Mouse (Mus musculus) embryo, embryonic 9.5 days (tissue): ENCODE measurements around the gene Cldn10.

Source experiments
- DNase-seq: peaks from one replicate; pipeline ENCODE4 v3.0.0-alpha.2; 2017; ENCODE audit errors: extremely low spot score

Cldn10 gene

GRCm38 (mm10) chr14:118827283-118827904 is 39.7 kb downstream of the Cldn10 start:
- DNase-seq: peak; percentile 56

GRCm38 (mm10) chr14:118829331-118830095 is 41.8 kb downstream of the Cldn10 start:
- no peak for DNase-seq

- DNase-seq: no peak
Measured at GRCm38 (mm10) chr14:118831597-118831996, 43.9 kb downstream of the Cldn10 start.

GRCm38 (mm10) chr14:118833241-118833640 is 45.5 kb downstream of the Cldn10 start:
- no peak for DNase-seq

GRCm38 (mm10) chr14:118834313-118834712 is 46.6 kb downstream of the Cldn10 start:
- DNase-seq: no peak

- no peak for DNase-seq
Measured at GRCm38 (mm10) chr14:118836145-118836544, 48.4 kb downstream of the Cldn10 start.

- no peak for DNase-seq
Measured at GRCm38 (mm10) chr14:118836754-118837153, 49.0 kb downstream of the Cldn10 start.

- DNase-seq: no peak
Measured at GRCm38 (mm10) chr14:118838556-118839120, 50.9 kb downstream of the Cldn10 start.

- no peak for DNase-seq
Measured at GRCm38 (mm10) chr14:118839416-118839815, 51.7 kb downstream of the Cldn10 start.

- DNase-seq: no peak
Measured at GRCm38 (mm10) chr14:118840027-118840426, 52.3 kb downstream of the Cldn10 start.

GRCm38 (mm10) chr14:118842353-118842752 is 54.6 kb downstream of the Cldn10 start:
- no peak for DNase-seq

- DNase-seq: no peak
Measured at GRCm38 (mm10) chr14:118846834-118847233, 59.1 kb downstream of the Cldn10 start.

GRCm38 (mm10) chr14:118848171-118848570 is 60.5 kb downstream of the Cldn10 start:
- no peak for DNase-seq

GRCm38 (mm10) chr14:118850011-118850695 is 62.4 kb downstream of the Cldn10 start:
- no peak for DNase-seq

GRCm38 (mm10) chr14:118850696-118851035 is 63.0 kb downstream of the Cldn10 start:
- no peak for DNase-seq

GRCm38 (mm10) chr14:118851496-118852107 is 63.9 kb downstream of the Cldn10 start:
- no peak for DNase-seq

GRCm38 (mm10) chr14:118854371-118855114 is 66.8 kb downstream of the Cldn10 start:
- peak; percentile 85 for DNase-seq

GRCm38 (mm10) chr14:118855141-118855800 is 67.6 kb downstream of the Cldn10 start:
- no peak for DNase-seq

GRCm38 (mm10) chr14:118856563-118856962 is 68.9 kb downstream of the Cldn10 start:
- DNase-seq: no peak

GRCm38 (mm10) chr14:118858318-118858717 is 70.6 kb downstream of the Cldn10 start:
- DNase-seq: no peak

- DNase-seq: no peak
Measured at GRCm38 (mm10) chr14:118862253-118862652, 74.5 kb downstream of the Cldn10 start.
